Mouse (Mus musculus): ENCODE measurements around the gene Nbea.

The Nbea gene

GRCm38 (mm10) chr3:55783171-55784081, 400.1 kb downstream of the Nbea start:
- peak in 1 of 2 experiments; percentile 1 for DNase-seq (ENCODE audit: low spot score in 2 of 2)

GRCm38 (mm10) chr3:55782771-55783170, 400.7 kb downstream of the Nbea start:
- DNase-seq (ENCODE audit: low spot score in 2 of 2) = peak in 1 of 2 experiments; percentile 3

GRCm38 (mm10) chr3:55782056-55782687, 401.3 kb downstream of the Nbea start, which contains the start of gene Mab21l1:
Mab21l1 (plus strand) TSS chr3:55782510.
- DNase-seq (ENCODE audit: low spot score in 2 of 2) = peak; percentile 9 to 17

GRCm38 (mm10) chr3:55781429-55782055, 402.0 kb downstream of the Nbea start:
- DNase-seq (ENCODE audit: low spot score in 2 of 2) = no peak

- no peak for DNase-seq (ENCODE audit: low spot score in 2 of 2)
These were observed 403.1 kb downstream of the Nbea start for GRCm38 (mm10) chr3:55780120-55781070.

- no peak for DNase-seq (ENCODE audit: low spot score in 2 of 2)
These were observed 404.5 kb downstream of the Nbea start for GRCm38 (mm10) chr3:55778764-55779730.

- no peak for DNase-seq (ENCODE audit: low spot score in 2 of 2)
These were observed 406.0 kb downstream of the Nbea start for GRCm38 (mm10) chr3:55777501-55777900.

GRCm38 (mm10) chr3:55775753-55776152, 407.7 kb downstream of the Nbea start:
- DNase-seq (ENCODE audit: low spot score in 2 of 2) = no peak

- no peak for DNase-seq (ENCODE audit: low spot score in 2 of 2)
These were observed 408.3 kb downstream of the Nbea start for GRCm38 (mm10) chr3:55775245-55775644.

GRCm38 (mm10) chr3:55774203-55774602, 409.3 kb downstream of the Nbea start:
- DNase-seq (ENCODE audit: low spot score in 2 of 2) = no peak

- no peak for DNase-seq (ENCODE audit: low spot score in 2 of 2)
These were observed 414.2 kb downstream of the Nbea start for GRCm38 (mm10) chr3:55769308-55769707.

GRCm38 (mm10) chr3:55768654-55769053, 414.8 kb downstream of the Nbea start:
- no peak for DNase-seq (ENCODE audit: low spot score in 2 of 2)

GRCm38 (mm10) chr3:55763591-55763990, 419.9 kb downstream of the Nbea start:
- no peak for DNase-seq (ENCODE audit: low spot score in 2 of 2)

- no peak for DNase-seq (ENCODE audit: low spot score in 2 of 2)
These were observed 425.2 kb downstream of the Nbea start for GRCm38 (mm10) chr3:55758297-55758696.

GRCm38 (mm10) chr3:55756602-55757190, 426.8 kb downstream of the Nbea start:
- no peak for DNase-seq (ENCODE audit: low spot score in 2 of 2)

- no peak for DNase-seq (ENCODE audit: low spot score in 2 of 2)
These were observed 427.5 kb downstream of the Nbea start for GRCm38 (mm10) chr3:55755805-55756601.

- no peak for DNase-seq (ENCODE audit: low spot score in 2 of 2)
These were observed 428.4 kb downstream of the Nbea start for GRCm38 (mm10) chr3:55754981-55755608.

- DNase-seq (ENCODE audit: low spot score in 2 of 2) = no peak
These were observed 429.6 kb downstream of the Nbea start for GRCm38 (mm10) chr3:55753872-55754271.
